Mouse (Mus musculus): ENCODE measurements around the gene Gucy1a1. TPM values are rescaled to one million over a fixed set of nuclear protein-coding genes. Genes with fewer than 3 reads are reported as not detected.

Gucy1a1 gene
- total and polyA plus RNA-seq, 3 experiments, result not detected

GRCm38 (mm10) chr3:82048078-82048477 lies 97.5 kb downstream of the Gucy1a1 start:
- no peak overlapping the region for H3K9ac ChIP-seq (ENCODE audit: control insufficient read depth, low read depth, low read length, poor library complexity, severe bottlenecking)
- no peaks in the 10 kb centered on the region for H3K27me3 ChIP-seq (ENCODE audit: control insufficient read depth in 1 of 2, insufficient read depth in 2 of 2, low read length in 2 of 2)
- H3K36me3 ChIP-seq (ENCODE audit: control insufficient read depth in 1 of 2, insufficient read depth in 2 of 2, low read length in 2 of 2), result no peaks in the 10 kb centered on the region
- no peaks in the 10 kb centered on the region for H3K4me1 ChIP-seq (ENCODE audit: control insufficient read depth in 1 of 2, insufficient read depth in 2 of 2, low read length in 2 of 2)
- H3K9me3 ChIP-seq (replicated peaks; ENCODE audit: insufficient read depth, low read length), result no peaks in the 10 kb centered on the region
- H3K27ac ChIP-seq (ENCODE audit: control insufficient read depth, low read depth, low read length), result no peak overlapping the region
- H3K79me2 ChIP-seq (ENCODE audit: control insufficient read depth, insufficient read depth, low read length, poor library complexity), result no peaks in the 10 kb centered on the region
- DNase-seq (ENCODE audit: low read depth, low spot score), result no peak
- H3K4me3 ChIP-seq (ENCODE audit: control insufficient read depth in 1 of 2, insufficient read depth in 1 of 2, low read depth in 2 of 2, low read length in 2 of 2), result no peak overlapping the region
- TF ChIP-seq POLR2A (IDR thresholded peaks at IDR 0.05; ENCODE audit: control insufficient read depth in 1 of 2, insufficient read depth in 1 of 2, low read depth in 1 of 2, low read length in 2 of 2, poor library complexity in 1 of 2) (no peak), MAX (IDR thresholded peaks at IDR 0.05; ENCODE audit: low read length) (no peak), TBP (IDR thresholded peaks at IDR 0.05; ENCODE audit: low read depth, low read length) (no peak)

DNA sequence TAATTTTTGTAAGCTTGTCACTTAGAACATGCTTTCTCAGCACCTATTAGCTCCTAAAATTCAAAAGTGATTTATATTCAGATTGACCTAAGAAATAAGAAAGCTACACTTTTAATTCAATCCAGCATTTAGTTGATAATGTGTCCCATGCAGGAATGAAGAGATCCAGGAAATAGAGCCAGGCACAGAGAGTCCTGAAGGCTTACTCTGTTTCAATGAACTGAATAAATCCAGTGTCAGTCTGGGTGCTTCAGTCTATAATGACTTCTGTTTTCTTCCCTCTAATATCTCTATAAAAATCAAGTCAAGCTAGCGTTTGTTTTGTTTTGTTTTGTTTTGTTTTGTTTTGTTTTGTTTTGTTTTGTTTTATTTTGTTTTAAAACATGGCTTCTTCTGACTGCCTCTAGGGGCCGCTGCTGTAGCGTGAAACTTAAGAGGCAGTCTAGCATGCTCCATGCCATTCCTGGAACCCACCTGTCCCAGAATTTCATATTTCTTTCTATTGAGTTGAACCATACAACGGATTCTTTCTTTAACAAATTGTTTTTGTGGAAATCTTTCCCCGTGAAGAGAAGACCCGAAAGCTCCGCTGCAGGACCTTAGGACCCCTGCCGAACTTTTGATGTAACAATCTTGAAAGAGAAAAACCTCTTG lies 98.4 kb downstream of the Gucy1a1 start:
- no peak overlapping the region for H3K9ac ChIP-seq (ENCODE audit: control insufficient read depth, low read depth, low read length, poor library complexity, severe bottlenecking)
- H3K27ac ChIP-seq (ENCODE audit: control insufficient read depth, low read depth, low read length), result no peak overlapping the region
- H3K27me3 ChIP-seq (ENCODE audit: control insufficient read depth in 1 of 2, insufficient read depth in 2 of 2, low read length in 2 of 2), result no peaks in the 10 kb centered on the region
- H3K4me3 ChIP-seq (ENCODE audit: control insufficient read depth in 1 of 2, insufficient read depth in 1 of 2, low read depth in 2 of 2, low read length in 2 of 2), result no peak overlapping the region
- TF ChIP-seq MXI1 (IDR thresholded peaks at IDR 0.05; ENCODE audit: low read depth, low read length) (no peak), CTCF (IDR thresholded peaks at IDR 0.05 in 2 of 3, conservative IDR thresholded peaks at IDR 0.05 in 1 of 3; ENCODE audit: control insufficient read depth in 1 of 3, insufficient read depth in 1 of 3, low read depth in 2 of 3, low read length in 3 of 3, poor library complexity in 1 of 3, severe bottlenecking in 1 of 3) (0 out of 6 replicates have a peak, but pooled peaks of 1 of the 3 experiments have one; percentile 14)
- no peak for DNase-seq (ENCODE audit: low read depth, low spot score)
- no peaks in the 10 kb centered on the region for H3K9me3 ChIP-seq (replicated peaks; ENCODE audit: insufficient read depth, low read length)
- no peaks in the 10 kb centered on the region for H3K79me2 ChIP-seq (ENCODE audit: control insufficient read depth, insufficient read depth, low read length, poor library complexity)
- H3K36me3 ChIP-seq (ENCODE audit: control insufficient read depth in 1 of 2, insufficient read depth in 2 of 2, low read length in 2 of 2), result no peaks in the 10 kb centered on the region
- no peaks in the 10 kb centered on the region for H3K4me1 ChIP-seq (ENCODE audit: control insufficient read depth in 1 of 2, insufficient read depth in 2 of 2, low read length in 2 of 2)

GRCm38 (mm10) chr3:82046087-82046486 lies 99.5 kb downstream of the Gucy1a1 start:
- Histone ChIP-seq H3K4me1 (ENCODE audit: control insufficient read depth in 1 of 2, insufficient read depth in 2 of 2, low read length in 2 of 2) (no peaks in the 10 kb centered on the region), H3K27ac (ENCODE audit: control insufficient read depth, low read depth, low read length) (no peak overlapping the region)
- no peak for DNase-seq (ENCODE audit: low read depth, low spot score)

More at GRCm38 (mm10) chr3:82046087-82046486, 99.5 kb downstream of the Gucy1a1 start:
- Histone ChIP-seq H3K9ac (ENCODE audit: control insufficient read depth, low read depth, low read length, poor library complexity, severe bottlenecking) (no peak overlapping the region), H3K36me3 (ENCODE audit: control insufficient read depth in 1 of 2, insufficient read depth in 2 of 2, low read length in 2 of 2) (no peaks in the 10 kb centered on the region), H3K9me3 (replicated peaks; ENCODE audit: insufficient read depth, low read length) (no peaks in the 10 kb centered on the region), H3K79me2 (ENCODE audit: control insufficient read depth, insufficient read depth, low read length, poor library complexity) (no peaks in the 10 kb centered on the region), H3K27me3 (ENCODE audit: control insufficient read depth in 1 of 2, insufficient read depth in 2 of 2, low read length in 2 of 2) (no peaks in the 10 kb centered on the region; a peak in 1 of 4 replicates), H3K4me3 (ENCODE audit: control insufficient read depth in 1 of 2, insufficient read depth in 1 of 2, low read depth in 2 of 2, low read length in 2 of 2) (no peak overlapping the region)
- TF ChIP-seq NRF1 (IDR thresholded peaks at IDR 0.05; ENCODE audit: insufficient read depth, low read depth, low read length, poor library complexity, severe bottlenecking) (no peak), ZMIZ1 (IDR thresholded peaks at IDR 0.05; ENCODE audit: low read depth, low read length) (no peak), CTCF (IDR thresholded peaks at IDR 0.05 in 2 of 3, conservative IDR thresholded peaks at IDR 0.05 in 1 of 3; ENCODE audit: control insufficient read depth in 1 of 3, insufficient read depth in 1 of 3, low read depth in 2 of 3, low read length in 3 of 3, poor library complexity in 1 of 3, severe bottlenecking in 1 of 3) (no peak), GABPA (IDR thresholded peaks at IDR 0.05; ENCODE audit: low read depth, low read length) (no peak), MAZ (IDR thresholded peaks at IDR 0.05; ENCODE audit: low read depth, low read length) (no peak), USF2 (IDR thresholded peaks at IDR 0.05; ENCODE audit: borderline replicate concordance in 1 of 2, insufficient read depth in 1 of 2, low read depth in 1 of 2, low read length in 2 of 2) (no peak), EP300 (IDR thresholded peaks at IDR 0.05; ENCODE audit: low read depth in 1 of 2, low read length in 2 of 2) (no peak), SIN3A (IDR thresholded peaks at IDR 0.05; ENCODE audit: low read length) (no peak), TAL1 (IDR thresholded peaks at IDR 0.05; ENCODE audit: low read length) (no peak), NELFE (IDR thresholded peaks at IDR 0.05; ENCODE audit: low read depth, low read length) (no peak), BHLHE40 (IDR thresholded peaks at IDR 0.05; ENCODE audit: borderline replicate concordance, low read depth, low read length) (no peak), RCOR1 (IDR thresholded peaks at IDR 0.05; ENCODE audit: low read depth, low read length) (no peak), KAT2A (conservative IDR thresholded peaks at IDR 0.05; ENCODE audit: low read depth, low read length) (no peak), ELF1 (IDR thresholded peaks at IDR 0.05; ENCODE audit: low read depth, low read length) (no peak), POLR2A (IDR thresholded peaks at IDR 0.05; ENCODE audit: control insufficient read depth in 1 of 2, insufficient read depth in 1 of 2, low read depth in 1 of 2, low read length in 2 of 2, poor library complexity in 1 of 2) (no peak), UBTF (IDR thresholded peaks at IDR 0.05; ENCODE audit: borderline replicate concordance, insufficient read depth, low read depth, low read length) (no peak), RAD21 (IDR thresholded peaks at IDR 0.05; ENCODE audit: low read depth, low read length) (no peak), MAX (IDR thresholded peaks at IDR 0.05; ENCODE audit: low read length) (no peak), MEF2A (IDR thresholded peaks at IDR 0.05; ENCODE audit: extremely low read depth, insufficient replicate concordance, low read depth, low read length, poor library complexity, severe bottlenecking) (no peak)
